9 mouse cellular contexts compared by ENCODE assay signal in genomic region chr19:46899306-46899705, GRCm38 (mm10).
A peak's percentile ranks its signal among the peaks of the same experiment; 100 is the strongest.
DNase-seq lines count a peak whose midpoint lies in the region; ATAC-seq and TF ChIP-seq lines count a peak whose summit lies in the region.
"Had no signal": no experiment of that assay in that cellular context is flagged by ENCODE, and none has a peak within 500 bp of the region (broad histone marks: within the 10 kb centered on the region; RNA-seq: fewer than 3 reads in every experiment).

No protein-coding gene starts in this region.

- peaks cover 25% of the 10 kb centered on the region for H3K36me3 ChIP-seq in kidney, embryonic 14.5 days (ENCODE audit: control insufficient read depth, insufficient read depth, low read length)
- H3K36me3 ChIP-seq in lung, postnatal 0 days (ENCODE audit: insufficient read depth, low read length), result peaks cover 22% of the 10 kb centered on the region

- no peaks in the 10 kb centered on the region for H3K27me3 ChIP-seq in kidney, embryonic 14.5 days (ENCODE audit: control insufficient read depth, insufficient read depth, low read length)
- H3K27me3 ChIP-seq in lung, postnatal 0 days (replicated peaks; ENCODE audit: insufficient read depth, low read length), result no peaks in the 10 kb centered on the region
- H3K27me3 ChIP-seq: Patski had no signal

- DNase-seq in kidney, adult 8-10 months, result peak; percentile 41 to 42
- DNase-seq in adrenal gland, adult 8-10 months, result peak; percentile 68
- DNase-seq in lung, postnatal 0 days (ENCODE audit: low spot score), result peak; percentile 68
- no peak for DNase-seq in urinary bladder, postnatal 4 days (ENCODE audit: low spot score in 2 of 2)
- no peak for DNase-seq in thymus, postnatal 25 days
- DNase-seq in left cerebral cortex, adult 8-10 months (ENCODE audit: low spot score in 2 of 2), result no peak

- no peak overlapping the region for H3K4me3 ChIP-seq in kidney, embryonic 14.5 days (ENCODE audit: low read length)
- H3K4me3 ChIP-seq in lung, postnatal 0 days (ENCODE audit: low read depth, low read length), result no peak overlapping the region

- no peaks in the 10 kb centered on the region for H3K9me3 ChIP-seq in kidney, embryonic 14.5 days (ENCODE audit: control insufficient read depth, low read length)
- H3K9me3 ChIP-seq in lung, postnatal 0 days (ENCODE audit: low read length), result no peaks in the 10 kb centered on the region

- H3K4me2 ChIP-seq in kidney, embryonic 14.5 days (replicated peaks; ENCODE audit: low read depth, low read length), result no peak overlapping the region
- no peak overlapping the region for H3K4me2 ChIP-seq in lung, postnatal 0 days (replicated peaks; ENCODE audit: low read depth, low read length)

- TF ChIP-seq EP300 in lung, postnatal 0 days (IDR thresholded peaks at IDR 0.05), result no peak

- no peak overlapping the region for H3K27ac ChIP-seq in kidney, embryonic 14.5 days (ENCODE audit: low read depth, low read length)
- peak overlapping the region; percentile 64 for H3K27ac ChIP-seq in lung, postnatal 0 days (ENCODE audit: low read length)

- ATAC-seq in kidney, embryonic 14.5 days (ENCODE audit: low FRiP score, low TSS enrichment), result no peak
- ATAC-seq in granulocyte monocyte progenitor cell, adult 5-6 weeks (replicated peaks; ENCODE audit: poor library complexity, severe bottlenecking), result peak; percentile 86
- ATAC-seq in lung, postnatal 0 days, result peak; percentile 55
- ATAC-seq: Patski had no signal

- 60% methylated on average over 5 of the region's 5 CpGs for WGBS in kidney, embryonic 14.5 days
- WGBS in lung, postnatal 0 days, result 27% methylated on average over 5 of the region's 5 CpGs

- H3K9ac ChIP-seq in kidney, embryonic 14.5 days (ENCODE audit: low read depth, low read length), result no peak overlapping the region
- H3K9ac ChIP-seq in lung, postnatal 0 days (replicated peaks; ENCODE audit: low read depth), result no peak overlapping the region

- no peaks in the 10 kb centered on the region for H3K4me1 ChIP-seq in kidney, embryonic 14.5 days (ENCODE audit: control insufficient read depth, insufficient read depth, low read length)
- H3K4me1 ChIP-seq in lung, postnatal 0 days (ENCODE audit: insufficient read depth, low read depth, low read length), result no peaks in the 10 kb centered on the region

- TF ChIP-seq CTCF in lung, postnatal 0 days (IDR thresholded peaks at IDR 0.05), result no peak

Comparison
In these comparisons a context has a peak if more than half of its experiments do, and no peak if none do; other contexts are left out.
1. DNase-seq: peak in kidney, adult 8-10 months (2 of 2), adrenal gland, adult 8-10 months (single experiment) and lung, postnatal 0 days (single experiment); none in urinary bladder, postnatal 4 days (0 of 2), thymus, postnatal 25 days (single experiment) and left cerebral cortex, adult 8-10 months (0 of 2).